Mouse (Mus musculus): Measurements from ENCODE around the gene Tmem63c. TPM values are rescaled to one million over a fixed set of nuclear protein-coding genes. Genes with fewer than 3 reads are reported as not detected.

Tmem63c gene
- polyA plus RNA-seq, 1 experiment from 2014 or later, result not detected

DNA sequence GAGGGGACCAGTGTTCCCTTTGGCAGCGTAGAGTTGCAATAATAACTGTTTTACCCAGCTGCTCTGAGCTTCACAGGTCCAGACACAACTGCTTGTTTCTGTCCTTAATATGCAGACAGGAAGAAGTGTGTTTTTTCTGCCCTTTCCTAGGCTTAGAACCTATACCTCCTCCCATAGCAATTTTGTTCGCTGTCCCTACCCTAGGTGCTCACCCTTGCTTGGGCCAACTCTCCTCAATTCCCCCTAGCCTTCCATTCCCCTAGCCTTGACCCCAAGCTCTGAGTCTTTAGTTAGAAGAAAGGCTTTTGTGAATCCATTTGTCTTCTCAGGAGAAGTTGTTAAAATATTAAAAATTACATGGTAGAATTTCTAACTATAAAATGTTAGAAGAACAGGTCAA lies 117.6 kb downstream of the Tmem63c start:
- no peaks in the 10 kb centered on the region for H3K9me3 ChIP-seq
- no peak overlapping the region for H3K4me3 ChIP-seq
- 77% methylated on average over 2 of the region's 2 CpGs for WGBS
- H3K36me3 ChIP-seq, result peaks cover 23% of the 10 kb centered on the region; the same call in 1 of the 2 replicates
- no peak overlapping the region for H3K4me2 ChIP-seq
- no peak overlapping the region for H3K9ac ChIP-seq
- no peaks in the 10 kb centered on the region for H3K27me3 ChIP-seq
- no peaks in the 10 kb centered on the region for H3K4me1 ChIP-seq
- ATAC-seq (ENCODE audit: insufficient number of reproducible peaks, low FRiP score, low TSS enrichment, low read depth), result no peak
- no peak overlapping the region for H3K27ac ChIP-seq

Small RNA genes within 50 kb of the gene (microRNA-seq; reads per million reads assigned to microRNA genes)
- gene Gm25847, result not detected

Other genes starting within 250 kb of the Tmem63c start
- 36.0 and 38.5 TPM in 2 replicates for gene Irf2bpl, start 136.5 kb upstream of the Tmem63c start, polyA plus RNA-seq (2015; fragmentation: Nextera tagmentation; extraction: Ambion mirVana)
- gene Cipc, start 74.3 kb upstream of the Tmem63c start, polyA plus RNA-seq (2015; fragmentation: Nextera tagmentation; extraction: Ambion mirVana), result 22.0 and 23.3 TPM in 2 replicates
- 0.14 TPM in 1 of 2 replicates, not detected in the other for gene Zdhhc22, start 30.9 kb upstream of the Tmem63c start, polyA plus RNA-seq (2015; fragmentation: Nextera tagmentation; extraction: Ambion mirVana)
- gene Ngb, start 81.2 kb downstream of the Tmem63c start, polyA plus RNA-seq (2015; fragmentation: Nextera tagmentation; extraction: Ambion mirVana), result 0.09 and 0.29 TPM in 2 replicates
- gene Gstz1, start 125.8 kb downstream of the Tmem63c start, polyA plus RNA-seq (2015; fragmentation: Nextera tagmentation; extraction: Ambion mirVana), result 30.5 and 33.1 TPM in 2 replicates
- gene Pomt2, start 126.6 kb downstream of the Tmem63c start, polyA plus RNA-seq (2015; fragmentation: Nextera tagmentation; extraction: Ambion mirVana), result 14.7 and 15.9 TPM in 2 replicates
- 0.70 and 1.9 TPM in 2 replicates for gene Samd15, start 178.4 kb downstream of the Tmem63c start, polyA plus RNA-seq (2015; fragmentation: Nextera tagmentation; extraction: Ambion mirVana)
- gene Tmed8, start 179.1 kb downstream of the Tmem63c start, polyA plus RNA-seq (2015; fragmentation: Nextera tagmentation; extraction: Ambion mirVana), result 1.8 and 2.4 TPM in 2 replicates
- 0.46 and 0.78 TPM in 2 replicates for gene Noxred1, start 217.4 kb downstream of the Tmem63c start, polyA plus RNA-seq (2015; fragmentation: Nextera tagmentation; extraction: Ambion mirVana)
- 42.2 and 42.5 TPM in 2 replicates for gene Vipas39, start 244.9 kb downstream of the Tmem63c start, polyA plus RNA-seq (2015; fragmentation: Nextera tagmentation; extraction: Ambion mirVana)
- gene Ahsa1, start 245.1 kb downstream of the Tmem63c start, polyA plus RNA-seq (2015; fragmentation: Nextera tagmentation; extraction: Ambion mirVana), result 205 and 215 TPM in 2 replicates